Mouse (Mus musculus) spleen, adult 2 months (tissue): ENCODE data around the gene Abca17. TPM values are rescaled to one million over a fixed set of nuclear protein-coding genes. Genes with fewer than 3 reads are reported as not detected.

Experiments used
- DNase-seq, 2 experiments: peaks; one replicate each; pipeline versions ENCODE4 v3.0.0 to v3.0.0-alpha.2; 2012 to 2021; ENCODE audit warnings: low spot score in 2 of 2, low read depth in 1 of 2
- H3K27ac ChIP-seq: fragments of 200-500 bp; 2 replicates; pipeline ENCODE4 v1.5.1; 2012; ENCODE audit warnings: low read length, inconsistent platforms; ENCODE audit not compliant: insufficient read depth
- H3K27me3 ChIP-seq: fragments of 200-500 bp; 2 replicates; pipeline ENCODE4 v1.6.1; 2012; ENCODE audit warnings: mild to moderate bottlenecking, moderate library complexity, low read length, inconsistent platforms; ENCODE audit not compliant: control insufficient read depth, insufficient read depth
- H3K36me3 ChIP-seq: fragments of 200-500 bp; 2 replicates; pipeline ENCODE4 v1.6.1; 2012; ENCODE audit warnings: mild to moderate bottlenecking, low read length, inconsistent platforms; ENCODE audit not compliant: control insufficient read depth, insufficient read depth
- H3K4me1 ChIP-seq: fragments of 200-500 bp; 2 replicates; pipeline ENCODE4 v1.6.1; 2011; ENCODE audit warnings: inconsistent platforms; ENCODE audit not compliant: control insufficient read depth, insufficient read depth, insufficient read length
- H3K4me3 ChIP-seq: fragments of 200-500 bp; 2 replicates; pipeline ENCODE4 v1.5.1; 2011; ENCODE audit warnings: mild to moderate bottlenecking, inconsistent platforms; ENCODE audit not compliant: insufficient read depth, insufficient read length; ENCODE audit errors: extremely low read depth
- CTCF ChIP-seq: fragments of 200-500 bp; IDR thresholded peaks from 2 replicates; pipeline ENCODE4 v1.5.1; 2011; ENCODE audit warnings: mild to moderate bottlenecking, inconsistent platforms; ENCODE audit not compliant: insufficient read depth, insufficient read length, insufficient replicate concordance; ENCODE audit errors: extremely low read depth
- POLR2A ChIP-seq: fragments of 200-500 bp; IDR thresholded peaks from 2 replicates; pipeline ENCODE4 v1.6.1; 2011; ENCODE audit warnings: low read depth, low read length, inconsistent platforms
- WGBS: fragments of 180-500 bp; shearing (Covaris S2); methylation state at CpG from one replicate; pipeline ENCODE4 v1.1.7; 2018; 5-methylcytosine and 5-hydroxymethylcytosine counted together
- polyA plus RNA-seq: library from polyadenylated mRNA; depleted of rRNA; stranded (reverse); fragments of >200 nt; gene quantifications from 2 replicates; pipeline ENCODE4 v1.2.3, GENCODE M21; 2012; rRNA removed

Gene Abca17
- polyA plus RNA-seq, 1 experiment = 0.05 TPM

GRCm38 (mm10) chr17:24226721-24227120 is 124.1 kb downstream of the Abca17 start:
- H3K27ac ChIP-seq = no peak overlapping the region
- H3K4me1 ChIP-seq = no peaks in the 10 kb centered on the region
- DNase-seq = no peak
- TF ChIP-seq CTCF (no peak), POLR2A (no peak)
- H3K4me3 ChIP-seq = no peak overlapping the region
- H3K36me3 ChIP-seq = peaks cover 5% of the 10 kb centered on the region
- WGBS = 95% methylated on average over 8 of the region's 8 CpGs
- no peaks in the 10 kb centered on the region for H3K27me3 ChIP-seq

- DNase-seq = no peak
- Histone ChIP-seq H3K36me3 (peaks cover 5% of the 10 kb centered on the region), H3K27ac (no peak overlapping the region), H3K4me3 (no peak overlapping the region), H3K27me3 (no peaks in the 10 kb centered on the region), H3K4me1 (no peaks in the 10 kb centered on the region)
- WGBS = 88% methylated on average over 5 of the region's 5 CpGs
- TF ChIP-seq CTCF (no peak), POLR2A (no peak)
Observed at GRCm38 (mm10) chr17:24225851-24226250, 125.0 kb downstream of the Abca17 start.

GRCm38 (mm10) chr17:24224741-24225140 is 126.1 kb downstream of the Abca17 start:
- Histone ChIP-seq H3K27ac (no peak overlapping the region), H3K36me3 (peaks cover 5% of the 10 kb centered on the region), H3K27me3 (no peaks in the 10 kb centered on the region), H3K4me1 (0 out of 2 replicates have a peak, but pooled peaks cover 3% of the 10 kb centered on the region), H3K4me3 (no peak overlapping the region)
- no peak for DNase-seq
- 93% methylated on average over 10 of the region's 10 CpGs for WGBS
- TF ChIP-seq POLR2A (no peak), CTCF (no peak)

- WGBS = 97% methylated on average over 5 of the region's 5 CpGs
- Histone ChIP-seq H3K27me3 (no peaks in the 10 kb centered on the region), H3K4me3 (no peak overlapping the region), H3K4me1 (0 out of 2 replicates have a peak, but pooled peaks cover 3% of the 10 kb centered on the region), H3K36me3 (peaks cover 5% of the 10 kb centered on the region), H3K27ac (no peak overlapping the region)
- DNase-seq = no peak
- no peak for TF ChIP-seq POLR2A
- no peak for TF ChIP-seq CTCF
Observed at GRCm38 (mm10) chr17:24223513-24223912, 127.4 kb downstream of the Abca17 start.

- TF ChIP-seq POLR2A (no peak), CTCF (no peak)
- Histone ChIP-seq H3K4me3 (no peak overlapping the region), H3K27ac (no peak overlapping the region), H3K4me1 (0 out of 2 replicates have a peak, but pooled peaks cover 3% of the 10 kb centered on the region), H3K36me3 (peaks cover 7% of the 10 kb centered on the region), H3K27me3 (no peaks in the 10 kb centered on the region)
- WGBS = 87% methylated on average over 6 of the region's 6 CpGs
- DNase-seq = no peak
Observed at GRCm38 (mm10) chr17:24222653-24223052, 128.2 kb downstream of the Abca17 start.

- Histone ChIP-seq H3K4me1 (0 out of 2 replicates have a peak, but pooled peaks cover 3% of the 10 kb centered on the region), H3K36me3 (peaks cover 10% of the 10 kb centered on the region), H3K4me3 (peak within 1 kb of the TSS; percentile 78), H3K27ac (peak within 1 kb of the TSS; percentile 15; the same call in 1 of the 2 replicates), H3K27me3 (no peaks in the 10 kb centered on the region)
- 8% methylated on average over 41 of the region's 41 CpGs for WGBS
- DNase-seq = peak; percentile 75 to 86
- TF ChIP-seq POLR2A = no peak
- no peak for TF ChIP-seq CTCF
Observed at GRCm38 (mm10) chr17:24220435-24221411, 130.1 kb downstream of the Abca17 start, which contains the start of gene Tedc2. Gene Tedc2 (minus strand): TSS chr17:24220851.

- no peak for DNase-seq
- 90% methylated on average over 4 of the region's 4 CpGs for WGBS
- H3K27me3 ChIP-seq = peaks cover 3% of the 10 kb centered on the region
- no peak overlapping the region for H3K4me3 ChIP-seq
- H3K4me1 ChIP-seq = 0 out of 2 replicates have a peak, but pooled peaks cover 6% of the 10 kb centered on the region
- TF ChIP-seq POLR2A = no peak
- no peak overlapping the region for H3K27ac ChIP-seq
- H3K36me3 ChIP-seq = peaks cover 11% of the 10 kb centered on the region
Observed at GRCm38 (mm10) chr17:24216836-24217235, 134.0 kb downstream of the Abca17 start.

Other genes starting within 250 kb of the Abca17 start
- gene Pdpk1, start 200.1 kb downstream of the Abca17 start, polyA plus RNA-seq = 12.4 and 16.0 TPM in 2 replicates
- gene Amdhd2, start 187.3 kb downstream of the Abca17 start, polyA plus RNA-seq = 41.5 and 44.8 TPM in 2 replicates
- 481 and 571 TPM in 2 replicates for gene Atp6v0c, start 181.4 kb downstream of the Abca17 start, polyA plus RNA-seq
- gene Tbc1d24, start 145.5 kb downstream of the Abca17 start, polyA plus RNA-seq = 5.9 and 6.8 TPM in 2 replicates
- 0.82 and 1.4 TPM in 2 replicates for gene Ntn3, start 141.5 kb downstream of the Abca17 start, polyA plus RNA-seq
- gene Tedc2, start 130.2 kb downstream of the Abca17 start, polyA plus RNA-seq = 7.5 and 10.8 TPM in 2 replicates
- gene Ccnf, start 99.6 kb downstream of the Abca17 start, polyA plus RNA-seq = 9.7 and 11.1 TPM in 2 replicates
- 32.6 and 34.9 TPM in 2 replicates for gene Abca3, start 882 bp upstream of the Abca17 start, polyA plus RNA-seq
- 87.0 and 113 TPM in 2 replicates for gene Rnps1, start 63.5 kb upstream of the Abca17 start, polyA plus RNA-seq
- gene Eci1, start 75.6 kb upstream of the Abca17 start, polyA plus RNA-seq = 28.0 and 38.1 TPM in 2 replicates
- 7.8 and 8.6 TPM in 2 replicates for gene Dnase1l2, start 92.0 kb upstream of the Abca17 start, polyA plus RNA-seq
- gene E4f1, start 119.2 kb upstream of the Abca17 start, polyA plus RNA-seq = 95.9 and 110 TPM in 2 replicates
- 31.6 and 51.3 TPM in 2 replicates for gene Pgp, start 119.3 kb upstream of the Abca17 start, polyA plus RNA-seq
- gene Bricd5, start 122.8 kb upstream of the Abca17 start, polyA plus RNA-seq = 1.5 and 1.9 TPM in 2 replicates
- 37.8 and 43.7 TPM in 2 replicates for gene Mlst8, start 128.0 kb upstream of the Abca17 start, polyA plus RNA-seq
- 0.40 and 0.47 TPM in 2 replicates for gene Caskin1, start 137.5 kb upstream of the Abca17 start, polyA plus RNA-seq
- gene Traf7, start 176.9 kb upstream of the Abca17 start, polyA plus RNA-seq = 182 and 213 TPM in 2 replicates
- 2.2 and 2.5 TPM in 2 replicates for gene Rab26, start 183.1 kb upstream of the Abca17 start, polyA plus RNA-seq
- 70.8 and 73.9 TPM in 2 replicates for gene Pkd1, start 198.8 kb upstream of the Abca17 start, polyA plus RNA-seq